Mouse (Mus musculus) retina, postnatal 7 days (tissue): ENCODE data around the gene Serpina3g.
"Not testable (repeated sequence)": the region's sequence is repeated elsewhere in the genome, so short reads cannot be mapped to it uniquely, and the experiment has no call there.

Source experiments
- DNase-seq: peaks from one replicate; pipeline ENCODE4 v3.0.0-alpha.2; 2012; ENCODE audit warnings: low read depth, low spot score

Gene Serpina3g

DNA sequence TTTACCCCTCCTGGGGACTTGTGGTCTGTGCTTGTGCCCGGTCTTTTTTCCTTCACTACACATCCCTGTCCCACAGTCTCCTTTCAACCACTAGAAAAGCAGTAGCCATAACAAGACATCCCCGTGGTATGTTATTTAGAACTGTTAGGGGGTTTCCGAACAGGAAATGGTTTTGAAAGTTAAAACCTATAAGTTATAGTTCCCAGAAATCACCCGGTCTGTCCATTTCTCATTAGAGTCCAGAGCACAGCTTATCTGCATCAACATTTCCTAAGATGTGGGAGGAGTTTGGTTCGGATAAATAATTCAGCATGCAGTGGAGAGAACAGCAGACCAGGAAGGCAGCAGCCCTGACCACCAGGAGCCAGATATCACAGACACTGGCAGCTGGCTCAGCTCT lies at the start of gene Serpina3g:
TSS of gene Serpina3g (plus strand) at position 331 of the 400 bp plus-strand sequence.
- no peak for DNase-seq

GRCm38 (mm10) chr12:104189246-104189645 lies 46.8 kb upstream of the Serpina3g start:
- no peak for DNase-seq

DNA sequence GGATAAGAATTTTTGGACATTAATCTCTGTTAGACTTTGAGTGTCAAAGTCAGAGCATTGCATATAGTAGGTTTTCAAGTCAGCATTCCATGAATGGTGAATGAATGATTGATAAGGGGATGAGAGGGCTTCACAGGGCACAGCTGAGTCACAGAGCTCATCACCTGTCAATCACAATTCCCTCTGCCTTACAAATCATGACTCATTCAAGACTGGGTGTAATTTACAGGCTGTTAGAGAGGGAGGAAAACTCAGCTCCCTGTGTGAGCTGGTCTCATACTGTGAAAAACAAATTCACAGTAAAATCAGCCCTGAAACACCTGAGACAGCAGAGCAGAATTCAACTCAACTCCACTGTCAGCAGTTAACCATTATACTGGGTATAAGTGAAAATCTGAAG lies 45.2 kb upstream of the Serpina3g start:
- no peak for DNase-seq

DNA sequence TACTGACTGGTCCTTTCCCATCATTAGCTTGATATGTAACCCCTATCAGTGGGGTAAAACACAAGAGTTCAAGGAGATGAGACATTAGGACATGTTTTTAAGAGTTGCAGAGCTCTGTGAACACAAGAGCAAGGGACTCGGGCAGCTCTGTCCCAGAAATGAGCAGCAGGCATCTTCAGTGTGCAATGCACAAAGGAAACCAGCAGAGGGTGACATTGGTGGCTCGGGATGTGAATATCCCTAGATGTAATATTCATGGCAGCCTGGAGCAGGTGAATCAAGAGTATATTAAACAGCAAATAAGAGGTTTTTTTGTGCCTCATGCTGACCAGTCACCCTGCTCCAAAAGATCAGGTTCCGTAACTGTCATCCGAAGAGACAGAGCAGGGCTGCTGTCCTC lies 26.9 kb upstream of the Serpina3g start:
- no peak for DNase-seq

DNA sequence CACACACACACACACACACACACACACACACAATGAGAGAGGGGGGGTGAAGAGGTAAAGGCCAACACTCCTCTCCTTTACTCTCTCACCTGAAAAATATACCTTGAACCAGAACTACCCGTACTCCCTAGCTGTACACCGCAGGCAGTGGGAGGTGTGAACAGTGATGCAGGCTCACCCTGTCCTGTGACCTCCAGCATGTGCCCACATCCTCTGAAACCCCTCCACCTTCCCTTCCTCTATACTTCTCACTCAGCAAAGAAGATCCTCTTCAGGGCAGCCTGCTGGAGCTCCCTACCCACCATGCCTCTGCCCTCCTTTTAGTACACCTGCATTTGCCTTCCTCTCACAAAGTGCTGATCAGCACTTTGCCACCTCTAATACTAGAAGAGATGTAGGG lies 26.2 kb upstream of the Serpina3g start:
- no peak for DNase-seq

- DNase-seq, result no peak
These were observed 22.2 kb upstream of the Serpina3g start for GRCm38 (mm10) chr12:104213689-104214444.

DNA sequence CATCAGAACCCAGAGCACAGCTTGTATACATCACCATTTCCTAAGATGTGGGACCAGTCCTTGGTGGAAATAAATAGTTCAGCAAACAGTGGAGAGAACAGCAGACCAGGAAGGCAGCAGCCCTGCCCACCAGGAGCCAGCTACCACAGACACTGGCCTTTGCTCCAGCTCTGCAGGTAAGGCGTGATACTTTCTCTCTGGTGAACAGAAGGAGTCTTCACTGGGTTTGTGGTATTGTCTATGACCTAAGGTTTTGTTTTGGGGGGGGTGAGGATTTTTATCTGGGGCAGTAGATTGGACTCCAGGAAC lies 21.6 kb upstream of the Serpina3g start, which contains the start of gene Serpina3f:
TSS of gene Serpina3f (plus strand) at position 100 of the 309 bp plus-strand sequence.
- DNase-seq, result no peak

GRCm38 (mm10) chr12:104215249-104215648 lies 20.8 kb upstream of the Serpina3g start:
- no peak for DNase-seq

GRCm38 (mm10) chr12:104221616-104222015 lies 14.4 kb upstream of the Serpina3g start:
- DNase-seq, result no peak

DNA sequence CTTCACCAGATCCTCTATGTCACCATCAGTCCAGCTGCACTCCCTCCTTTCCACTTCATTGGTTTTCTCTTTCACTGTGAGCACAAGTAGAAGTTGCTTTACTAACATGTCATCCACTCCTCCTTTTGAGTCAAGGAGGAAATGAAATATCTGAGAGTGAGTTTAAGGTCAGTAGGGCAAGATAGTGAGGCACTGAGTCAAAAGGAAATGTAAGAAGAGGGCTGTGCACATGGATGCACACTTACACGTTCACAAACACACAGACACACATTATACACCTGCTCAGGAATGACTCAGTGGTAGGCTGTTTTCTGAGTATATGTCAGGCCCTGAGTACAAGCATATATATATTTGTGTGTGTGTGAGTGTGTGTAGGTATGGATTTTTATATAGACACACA lies 12.4 kb upstream of the Serpina3g start:
- DNase-seq, result no peak

DNA sequence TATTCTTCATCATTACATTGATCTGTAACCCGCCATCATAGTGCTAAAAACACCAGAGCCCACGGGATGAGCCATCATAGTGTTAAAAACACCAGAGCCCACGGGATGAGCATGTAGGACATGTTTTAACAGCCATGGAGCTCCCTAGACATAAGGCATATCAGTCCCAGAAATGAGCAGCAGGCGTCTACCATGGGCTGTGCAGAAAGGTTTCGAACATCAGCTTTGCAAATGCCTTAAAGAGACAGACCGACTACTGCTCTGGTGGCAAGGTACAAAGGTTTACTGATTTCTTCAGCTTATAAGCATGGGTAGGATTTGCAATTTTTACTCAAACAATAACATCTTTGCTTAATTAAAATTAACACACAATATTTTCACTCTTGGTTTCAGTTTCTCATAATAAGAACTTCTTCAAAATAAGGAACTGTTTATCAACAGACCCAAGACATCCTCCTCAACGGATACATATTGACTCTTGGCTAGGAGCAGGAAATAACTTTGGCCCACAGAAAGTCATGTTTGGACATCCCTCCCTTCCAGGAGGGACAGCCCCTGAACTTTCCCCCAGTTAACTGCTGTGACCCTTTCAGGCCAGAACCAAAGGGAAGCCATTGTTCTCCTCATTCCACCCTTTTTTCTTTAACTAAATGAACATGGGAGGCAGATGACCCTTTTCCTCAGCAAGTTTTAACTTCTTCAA lies 11.3 kb upstream of the Serpina3g start:
- DNase-seq, result no peak

GRCm38 (mm10) chr12:104230762-104231161 lies 5.3 kb upstream of the Serpina3g start:
- DNase-seq, result no peak

GRCm38 (mm10) chr12:104238048-104238447 lies 2.0 kb downstream of the Serpina3g start:
- DNase-seq, result not testable (repeated sequence)

GRCm38 (mm10) chr12:104243307-104243706 lies 7.3 kb downstream of the Serpina3g start:
- no peak for DNase-seq

DNA sequence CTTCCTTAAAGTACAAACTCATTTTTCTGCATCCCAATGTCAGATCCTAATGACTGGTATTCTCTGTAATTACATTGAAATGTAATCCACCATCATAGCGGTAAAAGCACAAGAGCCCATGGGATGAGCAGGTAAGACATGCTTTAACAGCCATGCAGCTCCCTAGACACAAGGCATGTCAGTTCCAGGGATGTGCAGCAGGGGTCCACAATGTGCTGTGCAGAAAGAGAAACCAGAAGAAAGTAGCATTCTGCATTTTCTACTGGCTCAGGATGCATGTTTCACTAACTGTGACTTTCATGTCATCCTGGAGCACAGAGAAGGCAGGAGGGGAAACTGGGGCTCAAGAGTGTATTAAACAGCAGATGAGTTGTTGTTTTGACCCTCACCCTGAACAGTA lies 9.0 kb downstream of the Serpina3g start:
- DNase-seq, result no peak

GRCm38 (mm10) chr12:104245595-104245994 lies 9.6 kb downstream of the Serpina3g start:
- DNase-seq, result no peak

GRCm38 (mm10) chr12:104247553-104248002 lies 11.5 kb downstream of the Serpina3g start:
- no peak for DNase-seq

DNA sequence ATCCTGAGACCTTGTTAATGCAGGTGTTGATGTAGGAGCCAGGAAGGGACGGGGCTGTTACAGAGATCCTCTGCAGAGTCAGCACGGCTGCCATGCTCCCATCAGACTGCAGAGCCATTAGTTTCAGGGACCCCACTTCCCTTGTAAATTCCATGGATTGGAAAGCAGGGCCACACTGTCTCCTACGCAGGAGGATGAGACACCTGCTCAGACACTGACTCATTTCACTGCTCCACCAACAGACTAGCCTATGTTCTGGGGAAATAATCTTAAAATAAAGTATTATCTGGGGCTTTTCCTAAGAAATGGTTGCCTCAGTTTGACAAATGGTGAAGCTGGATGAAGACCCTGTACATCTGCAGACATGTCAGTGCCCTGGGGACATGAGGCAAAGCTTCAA lies 12.2 kb downstream of the Serpina3g start:
- DNase-seq, result no peak

DNA sequence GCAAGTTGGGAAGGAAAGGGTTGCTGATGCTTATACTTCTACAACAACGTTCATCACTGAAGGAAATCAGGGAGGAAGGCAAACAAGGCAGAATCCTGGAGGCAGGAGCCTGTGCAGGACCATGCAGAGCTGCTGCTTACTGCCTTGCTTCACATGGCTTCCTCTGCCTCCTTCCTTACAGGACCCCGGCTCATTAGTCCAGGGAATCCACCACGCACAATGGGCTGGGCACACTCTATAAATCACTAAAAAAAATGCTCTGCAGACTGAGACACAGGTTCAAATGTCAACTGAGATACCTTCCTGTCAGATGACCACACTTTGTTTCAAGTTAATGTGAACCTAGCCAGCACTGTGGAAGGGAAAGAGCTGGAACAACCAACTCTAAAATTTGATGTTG lies 25.0 kb downstream of the Serpina3g start:
- no peak for DNase-seq

DNA sequence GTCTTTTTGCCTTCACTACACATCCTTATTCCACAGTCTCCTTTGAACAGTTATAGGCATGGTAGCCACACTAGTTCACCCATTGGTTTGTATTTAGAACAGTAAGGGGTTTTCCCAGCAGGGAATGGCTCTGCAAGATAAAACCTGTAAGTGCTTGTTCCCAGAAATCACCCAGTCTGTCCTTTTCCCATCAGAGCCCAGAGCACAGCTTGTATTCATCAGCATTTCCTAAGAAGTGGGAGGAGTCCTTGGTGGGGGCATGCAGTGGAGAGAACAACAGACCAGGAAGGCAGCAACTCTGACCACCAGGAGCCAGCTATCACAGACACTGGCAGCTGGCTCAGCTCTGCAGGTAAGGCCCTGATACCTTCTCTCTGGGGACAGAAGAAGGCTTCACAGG lies 26.8 kb downstream of the Serpina3g start, which contains the start of gene Serpina3i:
TSS of gene Serpina3i (plus strand) at position 260 of the 400 bp plus-strand sequence.
- DNase-seq, result no peak

GRCm38 (mm10) chr12:104266374-104266773 lies 30.3 kb downstream of the Serpina3g start:
- DNase-seq, result no peak

DNA sequence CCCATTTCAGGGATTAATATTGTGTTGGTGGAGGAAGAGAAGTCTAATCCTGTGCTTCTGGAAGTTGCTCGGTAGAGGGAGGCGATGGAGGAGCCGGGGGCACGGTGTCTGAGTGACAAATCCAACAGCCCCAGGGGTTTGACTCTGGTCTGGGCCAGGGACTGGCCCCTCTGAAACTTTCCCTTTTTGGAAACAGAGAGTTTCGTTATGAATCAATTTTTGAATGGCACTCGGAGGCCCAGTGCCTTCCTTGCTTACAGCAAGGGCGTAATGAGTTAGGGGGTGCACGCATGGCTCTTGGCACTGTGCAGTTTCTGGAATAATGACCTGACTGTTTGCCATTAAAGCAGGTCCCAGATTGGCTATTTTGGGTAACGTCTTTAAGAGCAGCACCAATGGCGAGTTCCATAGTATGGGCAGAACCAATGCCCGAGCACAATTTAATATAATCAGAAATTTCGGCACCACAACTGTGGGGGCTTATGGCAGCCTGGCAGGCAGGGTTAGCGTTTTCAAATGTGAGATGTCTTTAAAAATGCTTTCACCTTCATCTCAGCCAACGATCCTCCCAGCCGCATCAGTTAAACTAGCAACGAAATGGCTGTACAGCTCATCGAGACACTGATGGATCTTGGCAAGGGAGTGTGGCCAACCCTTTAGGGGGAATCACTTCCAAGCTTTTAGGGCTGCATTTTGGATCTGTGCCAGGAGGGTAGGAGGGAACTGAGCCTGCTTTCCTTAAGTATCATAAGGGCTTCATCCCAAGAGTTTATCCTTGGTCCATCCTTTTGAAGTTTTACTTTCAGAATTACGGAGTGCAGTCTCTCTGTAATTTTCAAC lies 42.4 kb downstream of the Serpina3g start:
- DNase-seq, result no peak
